Mouse (Mus musculus) ES-E14 (cell line): ENCODE results near the gene Tyw5. TPM values are rescaled to one million over a fixed set of nuclear protein-coding genes. Genes with fewer than 3 reads are reported as not detected.

ENCODE experiments used
- DNase-seq: peaks from one replicate; pipeline ENCODE4 v3.0.0-alpha.2; 2013; ENCODE audit warnings: low read depth, low spot score
- H3K27ac ChIP-seq: 2 replicates; pipeline ENCODE4 v1.5.1; 2012; ENCODE audit warnings: low read depth, mild to moderate bottlenecking, low read length, moderate library complexity, mixed read lengths; ENCODE audit not compliant: poor library complexity, insufficient read depth, severe bottlenecking
- H3K36me3 ChIP-seq: 2 replicates; pipeline ENCODE4 v1.6.1; 2012; ENCODE audit warnings: mild to moderate bottlenecking, low read length, moderate library complexity, mixed read lengths; ENCODE audit not compliant: control insufficient read depth, poor library complexity, insufficient read depth, severe bottlenecking
- H3K4me1 ChIP-seq, 2 experiments: fragments of 150-350 bp in 1 of 2; sonication (generic) in 1 of 2; 2 replicates each; pipeline ENCODE4 v1.6.1; 2012; ENCODE audit warnings: low read length in 2 of 2, mild to moderate bottlenecking in 1 of 2, mixed read lengths in 1 of 2; ENCODE audit not compliant: control insufficient read depth in 2 of 2, insufficient read depth in 2 of 2, poor library complexity in 1 of 2
- H3K4me3 ChIP-seq, 2 experiments: fragments of 150-350 bp in 1 of 2; sonication (generic) in 1 of 2; 2 replicates each; pipeline ENCODE4 v1.5.1; 2012; ENCODE audit warnings: low read length in 2 of 2, low read depth in 1 of 2, mild to moderate bottlenecking in 1 of 2, mixed read lengths in 1 of 2; ENCODE audit not compliant: insufficient read depth in 1 of 2, poor library complexity in 1 of 2, severe bottlenecking in 1 of 2
- H3K9ac ChIP-seq: 2 replicates; pipeline ENCODE4 v1.6.1; 2012; ENCODE audit warnings: low read depth, mild to moderate bottlenecking, low read length, mixed read lengths; ENCODE audit not compliant: poor library complexity, insufficient read depth, severe bottlenecking
- H3K9me3 ChIP-seq: fragments of 150-350 bp; sonication (generic); 2 replicates; pipeline ENCODE4 v1.6.1; 2012; ENCODE audit warnings: low read depth, mild to moderate bottlenecking, low read length; ENCODE audit not compliant: control insufficient read depth, insufficient read depth
- CHD2 ChIP-seq: IDR thresholded peaks from 2 replicates; pipeline ENCODE4 v1.6.1; 2014; ENCODE audit warnings: mild to moderate bottlenecking, low read depth, low read length, inconsistent platforms
- HCFC1 ChIP-seq: IDR thresholded peaks from 2 replicates; pipeline ENCODE4 v1.6.1; 2012; ENCODE audit warnings: low read length, inconsistent platforms, borderline replicate concordance; ENCODE audit not compliant: insufficient read depth
- MAFK ChIP-seq: IDR thresholded peaks from 2 replicates; pipeline ENCODE4 v1.6.1; 2014; ENCODE audit warnings: mild to moderate bottlenecking, low read depth, low read length, inconsistent platforms; ENCODE audit not compliant: insufficient read depth
- ZC3H11A ChIP-seq: IDR thresholded peaks from 2 replicates; pipeline ENCODE4 v1.6.1; 2012; ENCODE audit warnings: low read depth, mild to moderate bottlenecking, inconsistent platforms, low read length, borderline replicate concordance
- ZNF384 ChIP-seq: IDR thresholded peaks from 2 replicates; pipeline ENCODE4 v1.6.1; 2012; ENCODE audit warnings: low read depth, low read length, inconsistent platforms
- in situ Hi-C, 2 experiments: fragments of 600-800 bp; cut with MboI; formaldehyde crosslinking; loops; one replicate each; pipeline ENCODE4 v1.15.1; 2025; ENCODE audit warnings: low sequenced_read_pairs in 2 of 2, inconsistent platforms in 1 of 2; ENCODE audit not compliant: unreplicated experiment in 2 of 2
- total RNA-seq: library from RNA; depleted of rRNA; stranded (reverse); fragments of 300-350 nt; gene quantifications from 2 replicates; pipeline ENCODE4 v1.2.3, GENCODE M21; 2012

The Tyw5 gene
- total RNA-seq, 1 experiment = 25.5 TPM

GRCm38 (mm10) chr1:57369111-57369510, 37.8 kb downstream of the Tyw5 start:
- Histone ChIP-seq H3K4me3 (no peak overlapping the region), H3K4me1 (peaks cover 0 to 7% of the 10 kb centered on the region in 2 experiments; a peak in 3 of 4 replicates), H3K36me3 (no peaks in the 10 kb centered on the region), H3K9me3 (no peaks in the 10 kb centered on the region), H3K27ac (no peak overlapping the region; the same call in 1 of the 2 replicates), H3K9ac (no peak overlapping the region)
- no peak for TF ChIP-seq CHD2
- TF ChIP-seq HCFC1 = no peak
- no peak for TF ChIP-seq ZC3H11A
- TF ChIP-seq MAFK = no peak
- DNase-seq = no peak
- in situ Hi-C loops = no loop called here

GRCm38 (mm10) chr1:57367446-57367845, 39.5 kb downstream of the Tyw5 start:
- no peak overlapping the region for H3K4me3 ChIP-seq
- no peak overlapping the region for H3K27ac ChIP-seq
- in situ Hi-C loops = no loop called here

GRCm38 (mm10) chr1:57358546-57358945, 48.4 kb downstream of the Tyw5 start:
- in situ Hi-C loops = no loop called here
- no peak overlapping the region for H3K27ac ChIP-seq
- H3K9me3 ChIP-seq = no peaks in the 10 kb centered on the region
- no peak for DNase-seq
- TF ChIP-seq ZNF384 = no peak
- no peak for TF ChIP-seq CHD2
- TF ChIP-seq ZC3H11A = no peak
- no peak for TF ChIP-seq HCFC1
- H3K9ac ChIP-seq = no peak overlapping the region
- H3K4me1 ChIP-seq = no peaks in the 10 kb centered on the region
- H3K36me3 ChIP-seq = no peaks in the 10 kb centered on the region
- H3K4me3 ChIP-seq = no peak overlapping the region

More at GRCm38 (mm10) chr1:57367446-57367845, 39.5 kb downstream of the Tyw5 start:
- no peak for DNase-seq
- peaks cover 0 to 7% of the 10 kb centered on the region in 2 experiments; a peak in 3 of 4 replicates for H3K4me1 ChIP-seq
- no peaks in the 10 kb centered on the region for H3K9me3 ChIP-seq
- TF ChIP-seq ZNF384 (no peak), ZC3H11A (no peak), MAFK (no peak), CHD2 (no peak), HCFC1 (no peak)
- no peak overlapping the region for H3K9ac ChIP-seq
- no peaks in the 10 kb centered on the region for H3K36me3 ChIP-seq

GRCm38 (mm10) chr1:57351941-57352340, 55.0 kb downstream of the Tyw5 start:
- in situ Hi-C loops = no loop called here
- no peak for DNase-seq
- TF ChIP-seq ZC3H11A (no peak), CHD2 (no peak), ZNF384 (no peak), HCFC1 (no peak), MAFK (no peak)

GRCm38 (mm10) chr1:57347487-57347886, 59.4 kb downstream of the Tyw5 start:
- H3K9ac ChIP-seq = no peak overlapping the region
- in situ Hi-C loops = no loop called here
- TF ChIP-seq MAFK = no peak
- TF ChIP-seq ZC3H11A = no peak
- no peaks in the 10 kb centered on the region for H3K36me3 ChIP-seq
- no peaks in the 10 kb centered on the region for H3K9me3 ChIP-seq
- DNase-seq = no peak
- peaks cover 3 to 7% of the 10 kb centered on the region in 2 experiments; a peak in 2 of 4 replicates for H3K4me1 ChIP-seq
- no peak overlapping the region for H3K4me3 ChIP-seq
- no peak overlapping the region for H3K27ac ChIP-seq

More at GRCm38 (mm10) chr1:57351941-57352340, 55.0 kb downstream of the Tyw5 start:
- Histone ChIP-seq H3K4me1 (no peaks in the 10 kb centered on the region), H3K27ac (no peak overlapping the region), H3K9ac (no peak overlapping the region), H3K36me3 (no peaks in the 10 kb centered on the region), H3K9me3 (no peaks in the 10 kb centered on the region), H3K4me3 (no peak overlapping the region)
